ENCODE assay signal across 16 mouse cellular contexts in genomic region chr16:12226937-12227336, GRCm38 (mm10).
"Had no signal": no experiment of that assay in that cellular context is flagged by ENCODE, and none has a peak within 500 bp of the region (broad histone marks: within the 10 kb centered on the region; RNA-seq: fewer than 3 reads in every experiment).

No protein-coding gene starts in this region.

- H3K27me3 ChIP-seq: neural tube, embryonic 13.5 days; neural tube, embryonic 15.5 days; stomach, embryonic 15.5 days had no signal

- H3K9me3 ChIP-seq: neural tube, embryonic 13.5 days; neural tube, embryonic 15.5 days; stomach, embryonic 15.5 days had no signal

- DNase-seq: retina, postnatal 1 day; right cerebral cortex, adult 18-20 months; right cerebral cortex, postnatal 14 days; right cerebral cortex, postnatal 25 days; right cerebral cortex, postnatal 4 days; spleen, adult 18-20 months; thymus, adult 18-20 months; thymus, adult 2 months; thymus, postnatal 14 days; thymus, postnatal 25 days; thymus, postnatal 36 days; thymus, postnatal 4 days had no signal

- H3K4me1 ChIP-seq: neural tube, embryonic 13.5 days; neural tube, embryonic 15.5 days; stomach, embryonic 15.5 days had no signal

- H3K4me3 ChIP-seq: neural tube, embryonic 13.5 days; neural tube, embryonic 15.5 days; stomach, embryonic 15.5 days had no signal

- H3K4me2 ChIP-seq: neural tube, embryonic 13.5 days; neural tube, embryonic 15.5 days; stomach, embryonic 15.5 days had no signal

- H3K9ac ChIP-seq: neural tube, embryonic 13.5 days; neural tube, embryonic 15.5 days; stomach, embryonic 15.5 days had no signal

- H3K27ac ChIP-seq: neural tube, embryonic 13.5 days; neural tube, embryonic 15.5 days; stomach, embryonic 15.5 days; stomach, postnatal 0 days had no signal

- H3K36me3 ChIP-seq: neural tube, embryonic 13.5 days; neural tube, embryonic 15.5 days; stomach, embryonic 15.5 days had no signal
